Mouse (Mus musculus) megakaryocyte, embryonic 14.5 days (primary cell): ENCODE measurements at regions not wholly inside any gene's neighbourhood (a gene's known extent, or its start where the extent isn't known, plus 50 kb on each side); places are given as distances from the start of the nearest gene placed in this dataset.

Source experiments
- FLI1 ChIP-seq: IDR thresholded peaks from 2 replicates; pipeline ENCODE4 v1.6.1; 2012; ENCODE audit warnings: low read length, inconsistent platforms, mixed read lengths
- GATA1 ChIP-seq: IDR thresholded peaks from 3 replicates; pipeline ENCODE4 v1.6.1; 2012; ENCODE audit warnings: mixed read lengths, low read length, inconsistent platforms, borderline replicate concordance

- TF ChIP-seq GATA1, result no peak
- TF ChIP-seq FLI1, result no peak
These were observed 210.6 kb downstream of the Trib2 start for GRCm38 (mm10) chr12:15606095-15606494.
